Mouse (Mus musculus): ENCODE results near the gene Ubtd2. TPM values are rescaled to one million over a fixed set of nuclear protein-coding genes. Genes with fewer than 3 reads are reported as not detected.

Gene Ubtd2
- polyA plus RNA-seq, 1 experiment from 2014 or later, result 64.4 TPM

GRCm38 (mm10) chr11:32531871-32532764 is 76.9 kb downstream of the Ubtd2 start, which contains the start of gene Efcab9:
TSS of gene Efcab9 (minus strand) at chr11:32532081.
- Histone ChIP-seq H3K4me2 (replicated peaks) (peak within 1 kb of the TSS; percentile 96), H3K27me3 (peaks cover 26% of the 10 kb centered on the region), H3K9ac (peak within 1 kb of the TSS; percentile 73), H3K4me3 (peak within 1 kb of the TSS; percentile 49), H3K27ac (no peak within 1 kb of the TSS), H3K36me3 (no peaks in the 10 kb centered on the region), H3K4me1 (peaks cover 21% of the 10 kb centered on the region), H3K9me3 (replicated peaks) (no peaks in the 10 kb centered on the region)
- WGBS, result 6% methylated on average over 33 of the region's 33 CpGs
- peak; percentile 30 for ATAC-seq (ENCODE audit: low FRiP score)

GRCm38 (mm10) chr11:32532765-32533481 is 77.8 kb downstream of the Ubtd2 start, which contains the start of gene Stk10:
TSS of gene Stk10 (plus strand) at chr11:32533305.
- Histone ChIP-seq H3K4me2 (replicated peaks) (peak within 1 kb of the TSS; percentile 96), H3K27ac (no peak within 1 kb of the TSS), H3K9ac (peak within 1 kb of the TSS; percentile 73), H3K36me3 (no peaks in the 10 kb centered on the region), H3K27me3 (peaks cover 26% of the 10 kb centered on the region), H3K9me3 (replicated peaks) (no peaks in the 10 kb centered on the region), H3K4me3 (peak within 1 kb of the TSS; percentile 49), H3K4me1 (peaks cover 25% of the 10 kb centered on the region)
- under 1% methylated on average over 55 of the region's 82 CpGs for WGBS
- peak; percentile 93 for ATAC-seq (ENCODE audit: low FRiP score)

DNA sequence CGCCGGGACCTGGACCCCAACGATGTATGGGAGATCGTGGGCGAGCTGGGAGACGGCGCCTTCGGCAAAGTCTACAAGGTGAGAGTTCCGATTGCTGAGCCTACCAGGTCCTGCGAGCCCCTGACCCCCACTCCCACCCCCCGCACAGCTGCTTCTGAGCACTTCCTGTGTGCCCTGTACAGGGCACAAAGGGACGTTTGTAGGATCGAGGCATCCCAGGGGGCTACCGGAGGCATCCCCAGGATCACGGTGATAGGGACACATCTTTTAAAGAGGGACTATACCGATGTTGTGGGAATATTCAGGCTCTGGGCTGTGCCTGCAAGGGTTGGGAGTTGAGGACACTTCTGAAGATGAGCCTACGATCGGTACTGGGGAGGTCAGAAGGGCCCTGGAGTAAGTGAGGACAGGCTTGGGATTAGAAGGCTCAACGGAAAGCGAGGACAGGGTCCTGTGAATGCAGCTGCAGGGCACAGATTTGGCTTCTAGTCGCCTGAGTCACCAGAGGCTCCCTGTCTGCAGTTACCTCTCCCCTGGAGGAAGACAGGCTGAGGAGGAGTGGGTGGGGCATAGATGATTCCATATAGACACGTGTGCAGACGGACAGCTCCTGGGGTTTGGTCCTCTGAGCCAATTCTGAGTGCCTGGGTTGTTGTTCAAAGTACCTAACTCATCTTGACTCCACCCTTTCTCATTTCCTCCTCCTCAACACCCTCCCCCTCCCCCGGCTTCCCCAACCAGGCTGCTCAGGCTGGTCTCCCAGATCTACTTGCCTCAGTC is 78.5 kb downstream of the Ubtd2 start:
- Histone ChIP-seq H3K4me3 (peak overlapping the region; percentile 49), H3K4me1 (peaks cover 32% of the 10 kb centered on the region), H3K4me2 (replicated peaks) (peak overlapping the region; percentile 96), H3K36me3 (no peaks in the 10 kb centered on the region), H3K9me3 (replicated peaks) (no peaks in the 10 kb centered on the region), H3K9ac (peak overlapping the region; percentile 73), H3K27ac (no peak overlapping the region), H3K27me3 (peaks cover 26% of the 10 kb centered on the region)
- peak; percentile 55 for ATAC-seq (ENCODE audit: low FRiP score)
- 1% methylated on average over 24 of the region's 24 CpGs for WGBS

DNA sequence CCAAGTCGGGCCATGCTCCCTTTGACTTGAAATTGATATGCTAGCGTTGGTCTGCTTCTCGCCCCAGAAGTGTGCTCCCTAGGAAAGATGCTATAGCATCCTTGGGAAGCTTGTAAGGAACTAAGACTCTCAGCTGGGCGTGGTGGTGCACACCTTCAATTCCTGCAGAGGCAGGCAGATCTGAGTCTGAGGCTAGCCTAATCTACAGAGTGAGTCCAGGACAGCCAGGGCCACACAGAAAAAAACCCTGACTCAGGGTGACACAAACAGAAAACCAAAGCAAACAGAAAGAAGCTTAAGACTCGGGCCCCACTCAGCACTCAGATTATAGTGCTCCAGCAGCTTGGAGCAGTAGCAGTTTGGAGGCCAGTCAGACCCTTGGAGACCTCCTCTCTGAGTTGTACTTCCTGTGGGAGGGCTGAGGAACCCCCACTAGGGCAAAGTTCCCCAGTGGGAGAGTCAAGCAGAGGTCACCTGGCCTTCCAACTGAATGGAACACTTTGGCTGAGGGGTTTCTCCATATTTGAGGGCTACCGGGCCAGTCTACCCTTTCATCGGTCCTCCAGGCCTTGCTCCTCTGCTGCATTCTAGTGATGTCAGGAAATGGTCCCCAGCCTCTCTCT is 79.4 kb downstream of the Ubtd2 start:
- no peaks in the 10 kb centered on the region for H3K36me3 ChIP-seq
- H3K9me3 ChIP-seq (replicated peaks), result no peaks in the 10 kb centered on the region
- no peak overlapping the region for H3K27ac ChIP-seq
- peaks cover 26% of the 10 kb centered on the region for H3K27me3 ChIP-seq
- no peak for ATAC-seq (ENCODE audit: low FRiP score)
- H3K4me2 ChIP-seq (replicated peaks), result peak overlapping the region; percentile 96
- H3K4me1 ChIP-seq, result peaks cover 34% of the 10 kb centered on the region
- 68% methylated on average over 7 of the region's 7 CpGs for WGBS
- H3K9ac ChIP-seq, result no peak overlapping the region
- 0 out of 2 replicates have a peak overlapping the region, but pooled peaks have one; percentile 49 for H3K4me3 ChIP-seq

DNA sequence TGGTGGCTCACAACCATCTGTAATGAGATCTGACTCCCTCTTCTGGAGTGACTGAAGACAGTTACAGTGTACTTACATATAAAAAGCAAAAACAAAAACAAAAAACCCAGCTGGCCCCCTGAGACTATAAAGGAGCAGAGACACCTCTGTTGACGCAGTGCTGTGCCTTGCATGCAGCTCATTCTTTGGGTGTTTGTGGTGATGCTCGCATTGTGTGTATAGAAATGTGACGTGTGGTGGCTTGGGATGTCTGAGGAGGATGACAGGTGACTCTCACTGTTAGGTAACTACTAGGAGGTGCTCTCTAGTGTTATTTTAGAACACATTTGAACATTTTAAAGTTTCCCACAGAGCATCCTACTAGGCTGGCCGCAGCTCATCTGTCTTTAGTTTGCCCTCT is 80.5 kb downstream of the Ubtd2 start:
- Histone ChIP-seq H3K4me3 (no peak overlapping the region), H3K9ac (no peak overlapping the region), H3K9me3 (replicated peaks) (no peaks in the 10 kb centered on the region), H3K4me1 (peaks cover 34% of the 10 kb centered on the region), H3K27ac (no peak overlapping the region), H3K4me2 (replicated peaks) (no peak overlapping the region), H3K27me3 (peaks cover 26% of the 10 kb centered on the region), H3K36me3 (no peaks in the 10 kb centered on the region)
- no peak for ATAC-seq (ENCODE audit: low FRiP score)
- 95% methylated on average over 4 of the region's 4 CpGs for WGBS

GRCm38 (mm10) chr11:32536954-32537353 is 81.8 kb downstream of the Ubtd2 start:
- peak; percentile 29; the same call in 1 of the 2 replicates for ATAC-seq (ENCODE audit: low FRiP score)
- Histone ChIP-seq H3K27me3 (peaks cover 16% of the 10 kb centered on the region), H3K4me3 (no peak overlapping the region), H3K4me2 (replicated peaks) (no peak overlapping the region), H3K36me3 (no peaks in the 10 kb centered on the region), H3K27ac (no peak overlapping the region), H3K9me3 (replicated peaks) (no peaks in the 10 kb centered on the region), H3K9ac (no peak overlapping the region), H3K4me1 (peaks cover 33% of the 10 kb centered on the region)
- 28% methylated on average over 7 of the region's 7 CpGs for WGBS

DNA sequence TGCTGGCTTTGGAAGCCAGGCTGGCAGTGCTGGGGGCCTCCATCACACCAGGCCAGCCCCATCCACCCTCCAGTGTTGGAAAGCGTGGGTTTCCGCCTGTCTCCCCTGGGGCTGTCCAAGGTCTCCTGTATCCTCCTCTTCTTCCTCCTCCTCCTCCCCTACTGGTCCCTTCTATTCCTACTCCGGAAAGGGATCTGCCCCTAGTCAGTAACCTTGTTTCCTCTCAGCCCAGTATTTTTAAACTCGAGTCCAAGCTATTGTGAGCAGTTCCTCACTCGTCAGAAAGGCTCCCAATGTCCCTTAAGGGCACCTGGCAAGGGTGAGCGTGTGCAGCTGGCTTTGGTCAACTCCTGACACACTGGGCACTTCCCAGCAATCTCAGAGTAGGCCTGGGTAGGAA is 83.3 kb downstream of the Ubtd2 start:
- H3K4me1 ChIP-seq, result peaks cover 31% of the 10 kb centered on the region
- H3K9ac ChIP-seq, result no peak overlapping the region
- H3K27ac ChIP-seq, result no peak overlapping the region
- WGBS, result 69% methylated on average over 6 of the region's 6 CpGs
- H3K4me3 ChIP-seq, result no peak overlapping the region
- no peaks in the 10 kb centered on the region for H3K9me3 ChIP-seq (replicated peaks)
- H3K4me2 ChIP-seq (replicated peaks), result no peak overlapping the region
- peaks cover 14% of the 10 kb centered on the region for H3K27me3 ChIP-seq
- ATAC-seq (ENCODE audit: low FRiP score), result no peak
- H3K36me3 ChIP-seq, result no peaks in the 10 kb centered on the region

GRCm38 (mm10) chr11:32538846-32539245 is 83.7 kb downstream of the Ubtd2 start:
- no peak overlapping the region for H3K4me3 ChIP-seq
- H3K36me3 ChIP-seq, result no peaks in the 10 kb centered on the region
- H3K4me2 ChIP-seq (replicated peaks), result no peak overlapping the region
- H3K9ac ChIP-seq, result no peak overlapping the region
- no peak for ATAC-seq (ENCODE audit: low FRiP score)
- no peak overlapping the region for H3K27ac ChIP-seq
- peaks cover 12% of the 10 kb centered on the region for H3K27me3 ChIP-seq
- 85% methylated on average over 4 of the region's 4 CpGs for WGBS
- peaks cover 27% of the 10 kb centered on the region for H3K4me1 ChIP-seq
- no peaks in the 10 kb centered on the region for H3K9me3 ChIP-seq (replicated peaks)

DNA sequence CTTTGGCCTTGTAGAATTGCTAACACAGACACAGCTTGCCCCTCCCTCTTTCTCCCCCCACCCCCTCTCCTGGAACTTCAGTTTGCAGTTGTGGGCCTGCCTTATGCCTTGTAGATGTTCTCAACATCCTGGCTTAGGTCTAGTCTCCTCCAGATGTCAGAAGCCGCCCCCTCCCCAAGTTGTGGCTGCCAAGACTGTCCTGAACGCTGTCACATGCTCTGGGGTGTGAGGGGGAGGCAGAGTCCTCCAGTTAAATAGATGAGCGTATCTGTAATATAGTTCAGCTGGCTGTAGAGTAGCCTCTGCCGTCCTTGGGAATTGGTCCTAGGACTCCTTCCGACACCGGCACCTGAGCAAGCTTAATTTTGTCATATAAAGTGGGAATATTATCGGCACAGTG is 84.5 kb downstream of the Ubtd2 start:
- ATAC-seq (ENCODE audit: low FRiP score), result no peak
- Histone ChIP-seq H3K9me3 (replicated peaks) (no peaks in the 10 kb centered on the region), H3K9ac (no peak overlapping the region), H3K27ac (no peak overlapping the region), H3K36me3 (no peaks in the 10 kb centered on the region), H3K27me3 (peaks cover 4% of the 10 kb centered on the region), H3K4me2 (replicated peaks) (no peak overlapping the region), H3K4me3 (no peak overlapping the region), H3K4me1 (peaks cover 18% of the 10 kb centered on the region)
- 88% methylated on average over 7 of the region's 7 CpGs for WGBS

GRCm38 (mm10) chr11:32540463-32540862 is 85.3 kb downstream of the Ubtd2 start:
- 77% methylated on average over 6 of the region's 6 CpGs for WGBS
- H3K27me3 ChIP-seq, result no peaks in the 10 kb centered on the region
- H3K9me3 ChIP-seq (replicated peaks), result no peaks in the 10 kb centered on the region
- peaks cover 21% of the 10 kb centered on the region for H3K4me1 ChIP-seq
- ATAC-seq (ENCODE audit: low FRiP score), result no peak
- H3K9ac ChIP-seq, result no peak overlapping the region
- H3K36me3 ChIP-seq, result no peaks in the 10 kb centered on the region
- no peak overlapping the region for H3K4me2 ChIP-seq (replicated peaks)
- H3K4me3 ChIP-seq, result no peak overlapping the region
- no peak overlapping the region for H3K27ac ChIP-seq

DNA sequence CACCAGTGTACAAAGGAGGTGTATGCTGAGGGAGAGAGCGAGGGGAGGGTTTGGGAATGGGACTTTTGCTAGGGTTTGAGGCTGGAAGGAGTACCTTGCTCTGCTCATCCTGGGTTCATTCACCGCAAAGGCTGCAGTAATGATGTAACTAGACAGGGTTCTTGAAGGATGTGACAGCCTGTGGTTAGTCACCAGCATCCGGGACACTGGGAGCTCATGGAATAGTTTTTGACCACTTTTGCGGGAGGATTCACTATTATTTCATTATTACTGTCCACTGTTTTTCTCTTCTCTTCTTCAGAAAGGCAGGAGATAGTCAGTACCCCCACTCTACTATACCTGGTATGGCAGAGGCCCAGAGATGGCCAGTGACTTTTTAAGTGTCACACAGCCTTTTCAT is 87.0 kb downstream of the Ubtd2 start:
- Histone ChIP-seq H3K9me3 (replicated peaks) (no peaks in the 10 kb centered on the region), H3K4me1 (peaks cover 19% of the 10 kb centered on the region), H3K4me3 (no peak overlapping the region), H3K27me3 (peaks cover 6% of the 10 kb centered on the region), H3K9ac (no peak overlapping the region), H3K4me2 (replicated peaks) (no peak overlapping the region), H3K36me3 (no peaks in the 10 kb centered on the region), H3K27ac (no peak overlapping the region)
- WGBS, result 98% methylated on average over 4 of the region's 4 CpGs
- ATAC-seq (ENCODE audit: low FRiP score), result no peak

Measured in hindbrain, embryonic 12.5 days (tissue).